8 mouse cellular contexts compared by ENCODE assay signal in genomic region chr12:12622712-12623292, GRCm38 (mm10).
DNase-seq lines count a peak whose midpoint lies in the region; ATAC-seq and TF ChIP-seq lines count a peak whose summit lies in the region.

No protein-coding gene starts in this region.

- H3K4me1 ChIP-seq in forebrain, embryonic 12.5 days, result peaks cover 34% of the 10 kb centered on the region
- H3K4me1 ChIP-seq in liver, embryonic 16.5 days (ENCODE audit: control insufficient read depth, low read depth, low read length), result no peaks in the 10 kb centered on the region
- H3K4me1 ChIP-seq in olfactory bulb, adult 2 months (ENCODE audit: control insufficient read depth, insufficient read depth, low read length), result 0 out of 2 replicates have a peak, but pooled peaks cover 2% of the 10 kb centered on the region

- H3K27ac ChIP-seq in forebrain, embryonic 12.5 days, result 0 out of 2 replicates have a peak overlapping the region, but pooled peaks have one; percentile 14
- no peak overlapping the region for H3K27ac ChIP-seq in liver, embryonic 16.5 days (ENCODE audit: low read length)
- no peak overlapping the region for H3K27ac ChIP-seq in olfactory bulb, adult 2 months (ENCODE audit: insufficient read depth, low read depth, low read length)

- DNase-seq in ES-CJ7 (ENCODE audit: low read depth, low spot score), result peak; percentile 87
- DNase-seq in c-Kit-positive CD71-positive TER-119-negative erythroid progenitor cells, embryonic 14.5 days (ENCODE audit: low read depth), result peak; percentile 32
- DNase-seq in heart, postnatal 14 days, result peak; percentile 74 to 89
- DNase-seq in large intestine, adult 2 months (ENCODE audit: low read depth, low spot score), result peak; percentile 46
- DNase-seq in thymus, postnatal 0 days (ENCODE audit: low spot score), result peak; percentile 68

- TF ChIP-seq CTCF in olfactory bulb, adult 2 months (IDR thresholded peaks at IDR 0.05; ENCODE audit: insufficient read depth, low read depth, low read length), result peak; percentile 61; the same call in 1 of the 2 replicates

- H3K9me3 ChIP-seq in forebrain, embryonic 12.5 days, result no peaks in the 10 kb centered on the region
- H3K9me3 ChIP-seq in liver, embryonic 16.5 days (replicated peaks; ENCODE audit: control insufficient read depth, low read length), result no peaks in the 10 kb centered on the region

- no peak overlapping the region for H3K4me2 ChIP-seq in forebrain, embryonic 12.5 days
- H3K4me2 ChIP-seq in liver, embryonic 16.5 days (ENCODE audit: low read depth, low read length), result no peak overlapping the region

- intact Hi-C loops in heart, postnatal 14 days (cut with DNase I), result loop anchor here (1.0 to 10.0 kb wide), 4 partner anchors 203 to 592 kb away; no protein-coding TSS in a partner anchor

- H3K27me3 ChIP-seq in forebrain, embryonic 12.5 days, result peaks cover 22% of the 10 kb centered on the region
- no peaks in the 10 kb centered on the region for H3K27me3 ChIP-seq in liver, embryonic 16.5 days (ENCODE audit: control insufficient read depth, insufficient read depth, low read depth, low read length)

- peak; percentile 85 for ATAC-seq in forebrain, embryonic 12.5 days (ENCODE audit: low FRiP score)
- peak; percentile 21; the same call in 1 of the 2 replicates for ATAC-seq in liver, embryonic 16.5 days (ENCODE audit: low read depth)

- H3K9ac ChIP-seq in forebrain, embryonic 12.5 days, result no peak overlapping the region
- H3K9ac ChIP-seq in liver, embryonic 16.5 days (ENCODE audit: low read depth, low read length), result no peak overlapping the region

- H3K4me3 ChIP-seq in forebrain, embryonic 12.5 days (replicated peaks), result no peak overlapping the region
- H3K4me3 ChIP-seq in liver, embryonic 16.5 days (ENCODE audit: low read depth, low read length), result no peak overlapping the region
- H3K4me3 ChIP-seq in olfactory bulb, adult 2 months (ENCODE audit: insufficient read depth, low read depth, low read length), result no peak overlapping the region

- WGBS in forebrain, embryonic 12.5 days, result 10% methylated on average over 5 of the region's 5 CpGs
- 26% methylated on average over 5 of the region's 5 CpGs for WGBS in large intestine, adult 2 months
- WGBS in liver, embryonic 16.5 days (ENCODE audit: insufficient replicate concordance), result 24% methylated on average over 5 of the region's 5 CpGs
- 30% methylated on average over 5 of the region's 5 CpGs for WGBS in olfactory bulb, adult 2 months

- no peak for TF ChIP-seq POLR2A in olfactory bulb, adult 2 months (IDR thresholded peaks at IDR 0.05; ENCODE audit: insufficient read depth, low read depth, low read length)

- no peaks in the 10 kb centered on the region for H3K36me3 ChIP-seq in forebrain, embryonic 12.5 days (replicated peaks)
- no peaks in the 10 kb centered on the region for H3K36me3 ChIP-seq in liver, embryonic 16.5 days (ENCODE audit: control insufficient read depth, insufficient read depth)

Comparison
In these comparisons a context has a peak if more than half of its experiments do, and no peak if none do; other contexts are left out.
1. DNase-seq: peak in every context shown above with its lines; median percentile 87 in ES-CJ7; 82 in heart, postnatal 14 days; 68 in thymus, postnatal 0 days; 46 in large intestine, adult 2 months; 32 in c-Kit-positive CD71-positive TER-119-negative erythroid progenitor cells, embryonic 14.5 days.